Mouse (Mus musculus) yolk sac, embryonic 10.5 days (tissue): Measurements from ENCODE around the gene Irf2.

Source experiments
- DNase-seq: peaks from one replicate; pipeline ENCODE4 v3.0.0-alpha.2; 2017; ENCODE audit warnings: low spot score

Irf2 gene

GRCm38 (mm10) chr8:46802009-46802408, 62.5 kb downstream of the Irf2 start:
- no peak for DNase-seq

DNA sequence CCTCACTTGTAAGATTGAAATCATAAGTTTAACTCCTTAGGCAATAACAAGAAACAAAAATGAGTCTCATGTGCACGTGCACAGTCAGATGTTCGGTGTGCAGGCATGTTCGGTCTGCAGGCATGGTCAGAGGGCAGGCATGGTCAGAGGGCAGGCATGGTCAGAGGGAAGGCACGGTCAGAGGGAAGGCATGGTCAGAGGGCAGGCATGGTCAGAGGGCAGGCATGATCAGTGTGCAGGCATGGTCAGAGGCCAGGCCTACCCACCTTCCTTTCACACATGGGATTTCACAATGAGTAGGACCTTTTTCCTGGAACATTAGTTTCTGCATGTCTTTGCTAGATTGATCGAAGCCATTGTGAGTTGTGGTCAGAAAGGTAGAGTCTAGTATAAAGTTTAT, 65.2 kb downstream of the Irf2 start:
- DNase-seq: no peak

DNA sequence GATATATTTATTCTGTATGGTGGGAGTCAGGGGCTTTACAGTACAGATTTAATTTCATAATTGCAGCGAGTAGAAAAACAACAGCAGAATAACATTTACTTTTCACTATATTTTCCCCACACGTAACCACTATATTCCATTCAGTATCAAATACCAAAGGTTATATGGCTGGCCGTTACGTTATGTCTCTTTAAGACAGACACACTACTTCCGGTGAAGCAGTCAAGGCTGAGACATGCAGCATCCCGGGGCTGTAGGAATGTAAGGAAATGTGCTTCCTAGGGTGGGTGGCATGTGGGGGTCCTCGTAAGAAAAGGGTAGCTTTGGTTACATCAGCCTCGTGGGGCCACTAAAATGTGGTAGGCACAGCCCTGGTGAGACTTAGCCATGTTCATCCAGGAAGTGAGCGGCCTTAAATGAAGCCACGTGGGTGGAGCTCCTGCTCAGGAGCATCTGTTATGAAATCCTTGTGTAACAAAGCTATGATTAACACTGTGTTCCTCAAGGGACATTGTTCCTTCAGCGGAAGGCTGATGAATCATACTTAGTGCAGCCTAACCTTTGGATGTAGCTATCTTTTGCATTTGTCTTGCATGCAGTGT, 71.6 kb downstream of the Irf2 start:
- DNase-seq: no peak

DNA sequence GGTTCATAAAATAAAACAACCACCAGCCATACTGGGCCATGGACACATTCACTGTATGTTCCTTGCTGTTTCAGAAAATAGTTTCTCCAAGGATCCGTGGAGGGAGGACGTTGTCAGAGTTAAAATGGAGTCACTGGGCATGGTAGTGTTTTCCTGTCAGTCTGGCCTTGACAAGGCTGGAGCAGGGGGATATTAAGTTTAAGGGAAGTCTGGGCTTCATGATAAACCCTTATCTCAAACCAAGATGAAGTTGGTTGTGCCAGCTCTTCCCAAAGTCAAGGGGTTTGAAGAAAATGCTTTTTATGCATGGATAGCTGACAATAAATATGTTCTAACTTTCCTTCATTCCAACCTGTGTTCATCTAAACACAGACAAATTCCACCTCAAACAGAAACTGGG, 72.4 kb downstream of the Irf2 start:
- DNase-seq: no peak

DNA sequence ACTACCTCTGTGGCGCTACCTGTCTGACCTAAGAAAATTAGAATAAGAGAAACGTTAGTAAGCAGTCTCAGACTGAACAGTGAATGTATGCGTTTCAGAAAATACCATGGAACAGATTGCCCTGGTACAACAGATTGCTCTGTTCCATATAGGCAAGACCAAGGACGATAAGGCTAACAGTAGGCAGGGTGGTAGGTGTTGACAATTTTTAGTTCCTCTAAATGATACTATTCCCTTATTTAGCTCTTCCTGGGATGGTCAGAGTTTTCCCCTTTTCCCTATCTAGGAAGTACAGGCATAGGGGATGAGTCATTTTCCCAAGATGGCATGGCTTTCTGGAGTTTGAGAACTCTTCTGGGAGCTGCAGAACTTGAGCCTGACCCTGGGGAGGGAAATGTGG, 73.4 kb downstream of the Irf2 start:
- no peak for DNase-seq

DNA sequence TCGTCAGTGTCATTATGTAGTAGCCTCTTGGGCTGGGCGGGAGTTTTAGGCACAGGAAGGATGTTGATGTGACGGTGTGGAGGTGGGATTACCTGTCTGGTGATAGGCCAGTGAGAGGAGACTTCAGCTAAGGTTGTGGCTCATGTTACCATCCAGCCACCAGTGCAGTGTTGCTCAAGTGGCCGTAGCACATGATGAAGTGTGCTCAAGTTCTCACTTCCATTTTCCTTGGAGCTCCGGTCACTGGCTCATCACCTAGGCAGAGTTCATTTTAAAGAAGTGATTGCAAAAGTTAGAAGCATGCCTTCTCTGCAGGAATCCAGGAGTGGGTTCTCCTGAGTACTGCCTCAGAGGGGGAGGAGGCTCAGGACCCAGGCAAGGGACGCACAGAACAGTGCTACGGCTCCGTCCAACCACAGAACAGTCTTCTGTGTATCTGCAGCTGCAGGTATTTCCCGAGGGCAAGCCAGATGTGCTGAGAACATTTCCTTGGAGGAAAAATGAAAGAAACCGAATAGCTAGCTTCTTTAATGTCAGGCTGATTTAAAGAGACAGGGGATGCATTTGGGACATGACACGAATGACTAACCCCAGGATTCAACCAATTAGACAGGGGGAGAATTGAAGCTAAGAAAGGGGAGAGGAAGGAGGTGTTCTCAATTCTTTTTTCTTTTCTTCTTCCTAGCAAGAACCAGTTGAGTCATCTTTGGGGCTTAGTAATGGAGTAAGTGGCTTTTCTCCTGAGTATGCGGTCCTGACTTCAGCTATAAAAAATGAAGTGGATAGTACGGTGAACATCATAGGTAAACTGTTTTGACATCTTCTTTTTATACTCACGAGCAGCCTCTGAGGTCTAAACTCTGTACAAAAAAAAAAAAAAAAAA, 78.8 kb downstream of the Irf2 start:
- no peak for DNase-seq

GRCm38 (mm10) chr8:46818990-46819288, 79.4 kb downstream of the Irf2 start:
- no peak for DNase-seq

- no peak for DNase-seq
These were observed 89.3 kb downstream of the Irf2 start for GRCm38 (mm10) chr8:46828734-46829413.

DNA sequence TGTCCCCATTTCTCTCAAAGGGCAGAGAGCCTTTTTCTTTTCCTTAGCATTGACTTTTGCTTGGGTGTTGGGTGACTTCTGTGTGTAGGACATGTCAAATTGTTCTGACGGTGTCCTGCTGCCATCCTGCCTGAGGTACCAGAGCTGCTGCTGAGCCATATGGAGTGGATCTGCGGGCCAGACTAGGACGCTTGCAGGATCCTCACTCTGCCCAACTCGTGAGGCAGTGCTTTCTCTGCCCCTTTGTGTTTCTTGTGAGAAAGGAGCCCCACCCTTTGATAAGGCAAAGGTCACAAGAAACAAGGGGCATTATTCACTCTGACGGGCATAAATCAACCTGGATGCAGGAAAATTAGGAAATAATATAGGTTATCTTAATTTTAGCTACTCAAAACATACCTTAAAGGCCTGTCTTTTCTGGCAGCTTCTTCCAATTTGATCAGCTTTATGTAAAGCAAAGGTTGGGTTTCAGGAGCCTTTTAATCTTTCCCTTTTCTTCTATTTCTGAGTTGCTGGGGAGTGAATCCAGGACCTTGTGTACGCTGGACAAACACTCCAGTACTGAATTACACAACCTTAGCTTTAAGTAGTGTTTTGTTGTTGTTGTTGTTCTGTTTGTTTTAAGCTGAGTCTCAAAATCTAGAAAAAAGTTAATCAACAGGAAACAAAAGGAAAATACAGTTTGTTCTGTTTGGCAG, 90.0 kb downstream of the Irf2 start:
- no peak for DNase-seq

GRCm38 (mm10) chr8:46830112-46830855, 90.8 kb downstream of the Irf2 start:
- peak; percentile 75 for DNase-seq

DNA sequence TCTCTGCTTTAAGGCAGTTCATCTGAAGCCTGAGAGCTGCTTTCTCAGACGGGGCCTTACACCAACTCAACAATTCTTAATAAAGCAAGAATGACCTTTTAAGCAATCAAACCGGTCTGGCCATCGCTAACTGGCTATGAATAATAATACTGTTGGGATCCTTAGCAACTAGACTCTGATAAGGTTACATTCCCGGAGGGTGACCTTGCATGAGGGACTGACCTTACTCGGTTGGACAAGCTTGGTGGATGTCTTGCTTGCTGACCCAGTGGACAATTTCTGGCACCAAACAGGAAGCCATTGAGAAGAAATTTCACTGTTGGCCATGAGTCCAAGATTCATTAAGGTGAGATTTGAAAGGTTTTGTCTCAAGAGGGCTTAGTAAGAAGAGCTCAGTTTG, 92.4 kb downstream of the Irf2 start:
- no peak for DNase-seq

GRCm38 (mm10) chr8:46832399-46832798, 92.9 kb downstream of the Irf2 start:
- DNase-seq: no peak

DNA sequence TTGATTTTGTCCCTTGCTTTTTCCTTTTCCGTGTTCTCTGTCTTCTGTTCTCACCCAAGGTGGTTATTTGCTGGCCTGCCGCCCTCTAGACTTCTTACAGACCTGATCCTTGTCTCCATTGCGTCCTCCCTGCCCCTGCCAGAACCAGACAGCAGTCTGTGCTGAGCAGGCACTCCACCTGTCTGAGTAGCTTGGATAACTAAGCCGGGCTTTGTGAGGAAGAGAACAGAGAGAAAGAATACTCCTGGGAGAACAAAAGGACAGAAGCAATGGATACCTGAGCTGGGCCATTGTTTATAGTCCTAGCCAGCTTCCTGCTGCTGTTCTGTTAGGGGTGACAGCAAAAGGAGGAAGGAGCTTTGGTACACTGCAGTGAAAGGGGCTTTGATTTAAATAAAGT, 94.2 kb downstream of the Irf2 start:
- no peak for DNase-seq

GRCm38 (mm10) chr8:46834440-46834839, 94.9 kb downstream of the Irf2 start:
- DNase-seq: no peak

DNA sequence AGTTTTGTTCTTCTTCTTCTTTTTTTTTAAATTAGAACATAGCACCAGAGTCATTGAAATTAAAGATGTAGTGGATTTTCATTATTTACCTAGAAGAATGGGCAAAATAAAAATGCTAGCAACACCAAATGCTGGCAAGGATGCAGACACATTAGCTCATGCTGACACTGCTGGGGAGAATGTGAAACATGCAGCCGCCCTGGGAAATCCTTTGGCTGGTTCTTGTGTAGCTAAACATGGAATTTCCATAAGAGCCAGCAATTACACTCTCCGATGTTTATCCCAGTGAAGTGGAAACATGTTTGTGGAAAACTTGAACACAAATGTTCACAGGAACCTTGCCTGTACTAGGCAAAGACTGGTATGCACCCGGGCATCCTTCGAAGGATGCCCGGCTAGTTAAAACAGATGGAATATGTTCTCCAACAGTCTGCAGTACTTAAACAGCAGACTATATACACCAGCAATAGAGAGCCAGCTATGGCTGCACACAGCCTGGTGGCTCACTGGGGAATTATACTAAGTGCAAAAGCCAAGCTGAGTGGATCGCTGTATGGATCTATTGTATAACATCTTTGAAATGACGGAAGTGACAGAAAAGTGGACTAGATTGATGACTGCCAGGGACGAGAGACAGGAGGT, 96.6 kb downstream of the Irf2 start:
- DNase-seq: no peak

- DNase-seq: no peak
These were observed 97.4 kb downstream of the Irf2 start for GRCm38 (mm10) chr8:46836949-46837348.

DNA sequence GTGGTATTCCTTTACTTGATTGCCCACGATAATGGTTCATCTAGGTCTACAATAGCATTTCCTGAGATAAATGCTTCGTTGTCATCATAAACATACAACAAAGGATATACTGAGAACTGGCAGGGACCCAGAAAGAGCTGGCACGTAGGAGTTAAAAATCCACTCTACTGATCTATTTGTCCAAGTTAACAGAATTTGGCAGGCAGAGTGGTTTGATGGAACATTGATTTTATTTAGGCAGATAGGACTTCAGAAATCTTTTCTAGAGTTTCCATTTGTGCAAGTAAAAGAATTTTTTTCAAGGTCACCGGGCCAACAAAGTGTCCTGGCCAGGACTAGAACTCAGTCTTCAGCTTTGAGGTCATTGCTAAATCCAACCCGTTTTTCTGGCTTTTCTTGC, 98.5 kb downstream of the Irf2 start:
- DNase-seq: no peak

DNA sequence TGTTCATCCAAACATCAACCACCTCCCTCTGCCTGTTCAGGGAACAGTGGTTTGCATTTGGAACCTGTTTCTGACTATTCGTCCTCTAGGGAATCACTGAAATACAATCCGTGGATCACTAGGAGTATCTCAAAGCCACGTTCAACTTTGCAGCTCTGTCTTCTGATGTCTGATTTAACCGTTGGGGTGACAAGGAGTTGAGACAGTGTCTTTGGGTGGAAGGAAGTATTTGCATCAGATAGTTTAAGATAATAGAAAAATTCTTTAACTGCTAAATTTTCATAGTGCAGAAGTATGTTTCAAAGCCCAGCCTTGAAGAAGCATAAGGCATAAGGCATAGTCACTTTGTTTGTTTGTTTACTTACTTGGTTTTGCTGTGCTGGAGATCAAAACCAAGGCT, 100.9 kb downstream of the Irf2 start:
- DNase-seq: no peak

- DNase-seq: no peak
These were observed 101.3 kb downstream of the Irf2 start for GRCm38 (mm10) chr8:46840791-46841190.

GRCm38 (mm10) chr8:46842676-46843181, 103.2 kb downstream of the Irf2 start:
- peak; percentile 52 for DNase-seq

GRCm38 (mm10) chr8:46843855-46844254, 104.3 kb downstream of the Irf2 start:
- no peak for DNase-seq
